Mouse (Mus musculus): Measurements from ENCODE around the gene Mtf1.

GRCm38 (mm10) chr4:124802309-124803260, 681 bp downstream of the Mtf1 start:
- TF ChIP-seq CTCF (IDR thresholded peaks at IDR 0.05; ENCODE audit: low read depth) (no peak), EP300 (optimal IDR thresholded peaks at IDR 0.05) (no peak)
